Mouse (Mus musculus) kidney, embryonic 14.5 days (tissue): ENCODE data around the gene Slc45a3. TPM values are rescaled to one million over a fixed set of nuclear protein-coding genes. Genes with fewer than 3 reads are reported as not detected.

Experiments
- ATAC-seq: fragments of 200-750 bp; cut with Nextera tagmentation; 2 replicates; pipeline ENCODE4 v1.8.0; 2017; ENCODE audit warnings: moderate number of reproducible peaks, mild to moderate bottlenecking, moderate TSS enrichment, moderate library complexity; ENCODE audit not compliant: low FRiP score, low TSS enrichment
- H3K27ac ChIP-seq: fragments of 300-500 bp; sonication (generic); 2 replicates; pipeline ENCODE4 v1.5.1; 2014; ENCODE audit warnings: low read depth, mild to moderate bottlenecking, low read length, moderate library complexity, mixed read lengths
- H3K27me3 ChIP-seq: fragments of 300-500 bp; sonication (generic); 2 replicates; pipeline ENCODE4 v1.6.1; 2014; ENCODE audit warnings: mild to moderate bottlenecking, low read length; ENCODE audit not compliant: control insufficient read depth, insufficient read depth
- H3K36me3 ChIP-seq: fragments of 300-500 bp; sonication (generic); 2 replicates; pipeline ENCODE4 v1.6.1; 2014; ENCODE audit warnings: low read length, mixed read lengths; ENCODE audit not compliant: control insufficient read depth, insufficient read depth
- H3K4me1 ChIP-seq: fragments of 300-500 bp; sonication (generic); 2 replicates; pipeline ENCODE4 v1.6.1; 2014; ENCODE audit warnings: low read length, mixed read lengths; ENCODE audit not compliant: control insufficient read depth, insufficient read depth
- H3K4me2 ChIP-seq: fragments of 300-500 bp; sonication (generic); replicated peaks from 2 replicates; pipeline ENCODE4 v1.6.1; 2014; ENCODE audit warnings: low read depth, mild to moderate bottlenecking, low read length
- H3K4me3 ChIP-seq: fragments of 300-500 bp; sonication (generic); 2 replicates; pipeline ENCODE4 v1.5.1; 2014; ENCODE audit warnings: mild to moderate bottlenecking, low read length
- H3K9ac ChIP-seq: fragments of 300-500 bp; sonication (generic); 2 replicates; pipeline ENCODE4 v1.6.1; 2014; ENCODE audit warnings: low read depth, mild to moderate bottlenecking, low read length, moderate library complexity
- H3K9me3 ChIP-seq: fragments of 300-500 bp; sonication (generic); 2 replicates; pipeline ENCODE4 v1.6.1; 2016; ENCODE audit warnings: low read length; ENCODE audit not compliant: control insufficient read depth
- WGBS: fragments of 180-500 bp; shearing (Covaris S2); extraction: QIAGEN DNeasy Blood & Tissue Kit; methylation state at CpG from one replicate; pipeline ENCODE4 v1.1.7; 2014; 5-methylcytosine and 5-hydroxymethylcytosine counted together
- polyA plus RNA-seq: library from polyadenylated mRNA; unstranded; fragments of >200 nt; fragmentation: Nextera tagmentation; extraction: Ambion mirVana; gene quantifications from 2 replicates; pipeline ENCODE4 v1.2.1, GENCODE M21; 2014

Slc45a3 gene
- polyA plus RNA-seq, 1 experiment from 2014 or later = 7.3 TPM

DNA sequence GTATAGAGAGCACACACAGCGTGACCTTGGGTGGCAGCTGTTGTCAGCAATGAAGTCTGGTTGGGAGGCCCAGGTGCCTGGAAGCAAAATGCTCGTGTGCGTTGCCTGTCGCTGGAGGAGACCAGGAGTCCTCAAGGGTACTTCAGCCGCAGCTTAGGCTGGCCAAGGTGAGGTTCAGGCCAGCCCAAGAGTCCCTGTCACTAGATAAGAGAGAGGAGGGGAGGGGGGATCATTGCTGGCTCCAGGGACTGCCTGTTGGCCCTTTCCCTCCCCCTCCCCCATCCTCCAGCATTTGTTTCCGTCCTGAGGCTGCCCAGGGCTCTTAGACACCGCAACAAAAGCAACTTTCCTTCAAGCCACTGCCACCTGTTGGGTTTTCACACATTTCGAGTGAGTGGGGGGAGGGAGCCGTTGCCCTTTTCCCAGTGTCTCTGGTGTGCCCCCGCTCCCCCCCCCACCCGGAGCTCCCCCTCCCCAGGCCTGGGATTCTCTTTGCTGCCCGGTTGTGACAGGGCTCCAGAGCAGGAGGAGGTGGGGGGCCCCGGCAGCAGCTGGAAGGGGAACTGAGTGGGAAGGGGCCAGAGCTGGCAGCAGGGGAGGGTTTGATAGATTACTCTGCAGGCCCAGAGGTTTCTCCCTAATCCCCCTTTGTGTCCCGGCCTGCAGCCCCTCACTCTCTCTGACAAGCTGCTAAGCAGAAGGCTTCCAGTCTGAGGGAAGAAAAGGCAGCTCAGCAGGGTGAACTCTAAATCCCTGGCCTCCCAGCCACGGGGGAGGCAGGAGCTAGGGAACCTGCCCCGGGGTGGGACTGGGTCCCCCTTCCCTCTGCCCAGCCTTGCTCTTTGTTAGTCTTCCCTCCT lies 8.1 kb downstream of the Slc45a3 start:
- WGBS = 7% methylated on average over 16 of the region's 16 CpGs
- Histone ChIP-seq H3K4me1 (peaks cover 45% of the 10 kb centered on the region), H3K36me3 (no peaks in the 10 kb centered on the region), H3K4me2 (peak overlapping the region; percentile 26; the same call in 1 of the 2 replicates), H3K27me3 (peaks cover 8% of the 10 kb centered on the region; the same call in 1 of the 2 replicates), H3K27ac (peak overlapping the region; percentile 85), H3K4me3 (no peak overlapping the region), H3K9me3 (no peaks in the 10 kb centered on the region), H3K9ac (peak overlapping the region; percentile 40)
- peak; percentile 36 for ATAC-seq

DNA sequence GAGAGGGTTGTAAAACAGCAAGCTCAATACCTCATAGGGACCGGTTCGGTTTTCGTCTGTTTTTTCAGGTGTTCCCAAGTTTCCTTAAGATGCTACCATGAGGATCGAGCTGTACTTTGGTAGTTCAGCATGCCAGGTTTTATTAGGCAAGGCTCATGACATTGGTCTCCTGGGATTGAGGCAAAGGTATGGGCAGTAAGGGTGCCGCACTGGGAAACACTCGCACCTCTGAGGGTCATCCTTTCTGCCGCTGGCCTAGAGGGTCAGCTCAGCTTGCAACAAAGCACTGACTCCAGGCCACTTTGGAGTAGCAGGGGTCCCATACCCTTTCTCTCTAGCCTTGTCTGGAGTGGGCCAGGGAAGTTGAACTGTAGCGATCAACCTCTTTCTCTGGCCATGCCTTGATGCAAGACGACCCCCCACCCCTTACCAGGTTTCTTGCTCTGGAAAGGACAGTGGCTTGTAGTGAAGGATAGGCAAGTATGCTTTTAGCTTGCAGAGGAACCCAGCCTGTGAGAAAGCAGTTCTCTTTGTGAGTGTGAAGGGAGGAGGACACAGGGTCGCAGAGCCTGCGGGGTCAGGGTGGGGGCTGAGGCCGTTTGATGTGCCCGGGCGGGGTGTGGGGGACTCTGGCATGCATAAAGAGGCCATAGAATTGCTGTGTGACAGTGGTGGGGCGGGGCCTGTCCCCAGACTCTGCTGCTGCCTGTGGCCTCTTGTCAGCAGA lies 9.2 kb downstream of the Slc45a3 start:
- Histone ChIP-seq H3K27ac (peak overlapping the region; percentile 85), H3K4me2 (peak overlapping the region; percentile 2; the same call in 1 of the 2 replicates), H3K4me1 (peaks cover 37% of the 10 kb centered on the region), H3K9me3 (no peaks in the 10 kb centered on the region), H3K9ac (peak overlapping the region; percentile 18; the same call in 1 of the 2 replicates), H3K27me3 (peaks cover 3% of the 10 kb centered on the region; the same call in 1 of the 2 replicates), H3K36me3 (no peaks in the 10 kb centered on the region), H3K4me3 (no peak overlapping the region)
- 16% methylated on average over 15 of the region's 15 CpGs for WGBS
- peak; percentile 74 for ATAC-seq

DNA sequence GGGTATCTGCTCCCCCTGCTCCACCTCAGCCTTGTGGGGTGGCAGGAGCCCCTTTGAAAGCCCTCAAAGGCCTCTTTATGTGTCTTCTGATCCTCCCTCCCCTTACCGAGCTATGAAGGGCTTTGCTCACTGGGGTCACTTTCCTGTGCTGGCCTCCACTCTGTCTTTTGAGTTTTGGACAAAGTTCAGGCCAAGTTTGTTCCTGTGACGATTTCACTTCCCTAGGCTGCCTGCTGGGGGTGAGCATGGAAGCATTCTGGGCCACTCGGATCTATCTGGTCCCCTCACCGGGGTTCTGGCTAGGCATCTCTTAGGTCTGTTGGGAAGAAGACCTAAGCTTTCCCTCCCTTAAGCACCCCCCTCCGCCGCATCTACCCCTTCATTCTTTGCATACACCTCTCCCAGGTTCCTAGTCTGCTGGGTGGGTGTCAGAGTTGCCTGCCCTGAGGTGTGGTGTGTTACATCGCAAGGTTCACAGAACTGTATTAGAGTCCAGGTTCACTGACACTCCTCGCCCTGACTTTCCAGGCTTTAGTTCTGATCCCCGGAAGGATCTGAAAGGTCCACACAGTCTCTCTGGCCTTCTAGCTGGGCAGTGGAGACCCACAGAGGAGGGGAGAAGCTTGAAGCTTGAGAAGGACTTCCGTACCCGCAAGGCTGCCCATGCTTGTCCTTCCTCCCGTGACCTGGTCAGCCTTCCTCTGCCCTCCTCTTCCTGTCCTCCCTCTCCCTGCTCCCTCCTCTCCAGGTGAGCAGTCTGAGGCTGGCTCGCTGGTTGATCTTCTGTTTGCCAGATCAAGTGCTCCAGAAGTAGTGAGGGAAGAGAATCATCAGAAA lies 9.9 kb downstream of the Slc45a3 start:
- H3K4me1 ChIP-seq = peaks cover 37% of the 10 kb centered on the region
- H3K9ac ChIP-seq = peak overlapping the region; percentile 18; the same call in 1 of the 2 replicates
- H3K27me3 ChIP-seq = peaks cover 3% of the 10 kb centered on the region; the same call in 1 of the 2 replicates
- ATAC-seq = peak; percentile 65
- 14% methylated on average over 13 of the region's 13 CpGs for WGBS
- H3K9me3 ChIP-seq = no peaks in the 10 kb centered on the region
- no peak overlapping the region for H3K4me3 ChIP-seq
- peak overlapping the region; percentile 2 for H3K4me2 ChIP-seq
- H3K36me3 ChIP-seq = no peaks in the 10 kb centered on the region
- H3K27ac ChIP-seq = peak overlapping the region; percentile 85

DNA sequence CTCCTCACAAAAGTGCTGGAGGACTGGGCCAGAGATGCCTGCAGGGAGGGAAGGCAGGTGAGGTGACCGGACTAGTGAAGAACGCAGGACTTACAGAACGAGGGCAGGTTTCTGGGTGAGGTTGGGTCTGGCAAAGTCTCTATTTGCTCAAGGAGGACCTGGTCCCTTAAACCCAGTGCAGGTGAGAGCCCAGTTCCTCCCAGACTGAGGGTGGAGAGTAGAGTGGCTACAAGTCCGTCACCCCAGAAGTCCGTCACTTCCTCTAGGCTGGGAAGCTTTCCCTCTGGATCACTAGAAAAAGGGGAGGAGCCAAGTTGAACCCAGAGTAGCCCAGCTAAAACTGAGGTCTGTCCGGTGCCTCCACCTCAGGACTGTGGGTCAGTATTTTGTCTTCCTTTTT lies 11.2 kb downstream of the Slc45a3 start:
- no peaks in the 10 kb centered on the region for H3K36me3 ChIP-seq
- no peak overlapping the region for H3K4me2 ChIP-seq
- H3K27me3 ChIP-seq = no peaks in the 10 kb centered on the region
- no peak overlapping the region; the same call in 1 of the 2 replicates for H3K27ac ChIP-seq
- no peak overlapping the region for H3K9ac ChIP-seq
- H3K4me3 ChIP-seq = no peak overlapping the region
- WGBS = 72% methylated on average over 6 of the region's 6 CpGs
- no peaks in the 10 kb centered on the region for H3K9me3 ChIP-seq
- ATAC-seq = no peak
- peaks cover 34% of the 10 kb centered on the region for H3K4me1 ChIP-seq

DNA sequence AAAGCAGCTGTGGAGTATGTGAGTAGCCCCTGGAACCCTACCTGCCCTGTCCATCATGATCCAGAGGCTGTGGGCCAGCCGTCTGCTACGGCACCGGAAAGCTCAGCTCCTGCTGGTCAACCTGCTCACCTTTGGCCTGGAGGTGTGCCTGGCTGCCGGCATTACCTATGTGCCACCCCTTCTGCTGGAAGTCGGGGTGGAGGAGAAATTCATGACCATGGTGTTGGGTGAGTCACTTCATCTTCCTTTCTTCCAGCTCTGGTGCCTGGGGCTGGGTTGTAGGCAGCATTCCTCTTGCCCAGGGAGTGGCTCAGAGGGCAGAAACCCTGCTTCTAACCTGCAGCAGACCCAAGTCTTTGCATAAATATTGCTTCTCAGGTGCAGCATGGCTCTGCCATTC lies 14.1 kb downstream of the Slc45a3 start:
- no peak for ATAC-seq

DNA sequence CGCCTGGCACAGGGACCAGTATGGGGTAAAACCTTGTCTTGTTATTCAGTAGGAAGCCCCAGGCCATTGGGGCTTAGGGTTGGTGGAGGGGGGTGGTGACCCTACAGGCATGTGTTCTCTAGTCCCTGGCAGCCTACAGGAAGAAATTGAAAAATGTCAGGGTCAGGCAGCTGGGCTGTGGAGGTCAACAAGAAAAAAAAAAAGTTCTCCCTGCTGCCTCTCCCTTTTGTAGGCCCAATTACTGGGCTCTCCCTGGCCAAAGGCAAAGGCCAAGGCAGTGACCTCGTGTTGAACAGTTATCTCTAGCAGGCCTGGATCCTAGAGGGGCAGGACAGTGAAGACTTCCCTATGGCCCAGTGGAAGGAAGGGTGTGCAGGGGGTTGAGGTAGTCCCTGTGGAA lies 17.7 kb downstream of the Slc45a3 start:
- H3K9ac ChIP-seq = no peak overlapping the region

More for the DNA sequence above, 14.1 kb downstream of the Slc45a3 start:
- H3K36me3 ChIP-seq = no peaks in the 10 kb centered on the region
- no peak overlapping the region for H3K4me3 ChIP-seq
- H3K9me3 ChIP-seq = no peaks in the 10 kb centered on the region
- 78% methylated on average over 5 of the region's 5 CpGs for WGBS
- peaks cover 14% of the 10 kb centered on the region for H3K4me1 ChIP-seq
- H3K9ac ChIP-seq = no peak overlapping the region
- no peaks in the 10 kb centered on the region for H3K27me3 ChIP-seq
- H3K27ac ChIP-seq = no peak overlapping the region
- H3K4me2 ChIP-seq = no peak overlapping the region

DNA sequence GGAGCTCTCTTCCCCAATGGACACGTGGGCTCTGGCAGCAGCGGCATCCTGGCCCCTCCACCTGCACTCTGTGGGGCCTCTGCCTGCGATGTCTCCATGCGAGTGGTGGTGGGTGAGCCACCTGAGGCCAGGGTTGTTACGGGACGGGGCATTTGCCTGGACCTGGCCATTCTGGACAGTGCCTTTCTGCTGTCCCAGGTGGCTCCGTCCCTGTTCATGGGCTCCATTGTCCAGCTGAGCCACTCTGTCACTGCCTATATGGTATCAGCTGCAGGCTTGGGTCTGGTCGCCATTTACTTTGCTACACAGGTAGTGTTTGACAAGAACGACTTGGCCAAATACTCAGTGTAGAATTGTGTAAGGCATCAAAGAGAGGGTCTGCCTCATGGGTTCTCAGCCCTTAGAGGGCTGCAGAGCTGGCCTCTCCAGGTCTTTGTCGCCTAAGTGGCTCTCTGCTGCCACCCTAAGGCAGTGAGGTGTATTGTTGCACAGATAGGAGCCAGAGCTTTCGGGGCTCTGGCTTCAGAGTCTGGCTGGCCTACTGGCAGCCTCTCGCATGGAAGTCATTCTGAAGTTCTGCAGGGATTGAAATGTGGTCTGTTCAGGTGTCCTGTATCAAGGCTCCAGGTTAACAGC lies 18.7 kb downstream of the Slc45a3 start:
- ATAC-seq = peak; percentile 68
- Histone ChIP-seq H3K9me3 (no peaks in the 10 kb centered on the region), H3K4me1 (no peaks in the 10 kb centered on the region), H3K27ac (no peak overlapping the region), H3K36me3 (no peaks in the 10 kb centered on the region), H3K4me2 (no peak overlapping the region), H3K4me3 (no peak overlapping the region), H3K9ac (no peak overlapping the region), H3K27me3 (no peaks in the 10 kb centered on the region)
- WGBS = 52% methylated on average over 12 of the region's 12 CpGs

More for the DNA sequence above, 17.7 kb downstream of the Slc45a3 start:
- Histone ChIP-seq H3K27ac (no peak overlapping the region), H3K36me3 (no peaks in the 10 kb centered on the region), H3K4me1 (no peaks in the 10 kb centered on the region), H3K9me3 (no peaks in the 10 kb centered on the region), H3K4me3 (no peak overlapping the region), H3K27me3 (no peaks in the 10 kb centered on the region), H3K4me2 (no peak overlapping the region)
- 26% methylated on average over 2 of the region's 2 CpGs for WGBS
- no peak for ATAC-seq

DNA sequence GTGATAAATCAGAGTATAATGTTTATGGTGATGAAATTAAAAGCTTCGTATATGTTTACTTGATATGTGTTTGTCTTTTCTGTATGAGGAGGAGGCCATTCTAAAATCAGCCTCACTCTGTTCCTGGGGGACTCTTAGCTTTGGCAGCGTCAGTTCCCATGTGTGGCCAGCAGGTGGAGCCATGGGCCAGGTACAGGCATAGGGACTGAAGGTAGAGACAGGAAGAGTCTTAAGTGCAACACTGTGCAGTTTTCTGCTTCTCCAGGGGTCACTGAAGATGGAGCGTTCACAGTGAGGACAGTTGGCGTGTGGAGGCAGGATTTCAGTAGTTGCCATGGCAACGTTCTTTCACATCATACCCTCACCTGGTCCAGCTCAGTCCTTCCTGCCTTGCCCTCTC lies 20.1 kb downstream of the Slc45a3 start:
- no peak overlapping the region for H3K9ac ChIP-seq
- WGBS = 16% methylated on average over 5 of the region's 5 CpGs
- no peaks in the 10 kb centered on the region for H3K36me3 ChIP-seq
- H3K4me2 ChIP-seq = no peak overlapping the region
- no peak overlapping the region for H3K4me3 ChIP-seq
- peak; percentile 25; the same call in 1 of the 2 replicates for ATAC-seq
- no peaks in the 10 kb centered on the region for H3K9me3 ChIP-seq
- no peak overlapping the region for H3K27ac ChIP-seq
- H3K4me1 ChIP-seq = no peaks in the 10 kb centered on the region
- H3K27me3 ChIP-seq = no peaks in the 10 kb centered on the region
